Mouse (Mus musculus) MEL (cell line): ENCODE data around the gene Eif1b. TPM values are rescaled to one million over a fixed set of nuclear protein-coding genes. Genes with fewer than 3 reads are reported as not detected.
A peak's percentile ranks its signal among the peaks of the same experiment; 100 is the strongest.

ENCODE experiments used
- DNase-seq: peaks from one replicate; pipeline ENCODE4 v3.0.0; 2011; ENCODE audit warnings: low read depth, low spot score
- H3K27ac ChIP-seq: 2 replicates; pipeline ENCODE4 v1.5.1; 2012; ENCODE audit warnings: low read depth, mild to moderate bottlenecking, control low read depth, low read length, moderate library complexity; ENCODE audit not compliant: control insufficient read depth
- H3K27me3 ChIP-seq, 2 experiments: fragments of 150-350 bp in 1 of 2; sonication (generic) in 1 of 2; 2 replicates each; pipeline ENCODE4 v1.6.1; 2012; ENCODE audit warnings: low read length in 2 of 2, mild to moderate bottlenecking in 2 of 2, improper control_type of control experiment in 1 of 2, moderate library complexity in 1 of 2; ENCODE audit not compliant: insufficient read depth in 2 of 2, control insufficient read depth in 1 of 2
- H3K36me3 ChIP-seq, 2 experiments: 2 replicates each; pipeline ENCODE4 v1.6.1; 2012 to 2014; ENCODE audit warnings: low read length in 2 of 2, improper control_type of control experiment in 1 of 2, inconsistent platforms in 1 of 2, mild to moderate bottlenecking in 1 of 2; ENCODE audit not compliant: insufficient read depth in 2 of 2, control insufficient read depth in 1 of 2
- H3K4me1 ChIP-seq, 2 experiments: fragments of 150-350 bp in 1 of 2; sonication (generic) in 1 of 2; 2 replicates each; pipeline ENCODE4 v1.6.1; 2012; ENCODE audit warnings: low read length in 2 of 2, improper control_type of control experiment in 1 of 2, mild to moderate bottlenecking in 1 of 2; ENCODE audit not compliant: insufficient read depth in 2 of 2, control insufficient read depth in 1 of 2
- H3K4me3 ChIP-seq, 2 experiments: fragments of 150-350 bp in 1 of 2; sonication (generic) in 1 of 2; 2 replicates each; pipeline ENCODE4 v1.5.1; 2012; ENCODE audit warnings: low read depth in 2 of 2, low read length in 2 of 2, mild to moderate bottlenecking in 2 of 2, moderate library complexity in 2 of 2, control low read depth in 1 of 2, improper control_type of control experiment in 1 of 2; ENCODE audit not compliant: control insufficient read depth in 1 of 2, insufficient read depth in 1 of 2
- H3K79me2 ChIP-seq: 2 replicates; pipeline ENCODE4 v1.6.1; 2012; ENCODE audit warnings: mild to moderate bottlenecking, low read length, moderate library complexity; ENCODE audit not compliant: control insufficient read depth, poor library complexity, insufficient read depth
- H3K9ac ChIP-seq: 2 replicates; pipeline ENCODE4 v1.6.1; 2012; ENCODE audit warnings: low read depth, mild to moderate bottlenecking, control low read depth, low read length, moderate library complexity; ENCODE audit not compliant: control insufficient read depth, poor library complexity, severe bottlenecking
- H3K9me3 ChIP-seq: fragments of 150-350 bp; sonication (generic); replicated peaks from 2 replicates; pipeline ENCODE4 v1.6.1; 2012; ENCODE audit warnings: mild to moderate bottlenecking, low read length, improper control_type of control experiment, moderate library complexity; ENCODE audit not compliant: insufficient read depth
- BHLHE40 ChIP-seq: IDR thresholded peaks from 2 replicates; pipeline ENCODE4 v1.6.1; 2012; ENCODE audit warnings: low read depth, mild to moderate bottlenecking, inconsistent platforms, low read length, improper control_type of control experiment, borderline replicate concordance
- CHD1 ChIP-seq: IDR thresholded peaks from 2 replicates; pipeline ENCODE4 v1.6.1; 2012; ENCODE audit warnings: low read depth, mild to moderate bottlenecking, inconsistent platforms, low read length, improper control_type of control experiment
- CTCF ChIP-seq, 3 experiments: IDR thresholded peaks in 2 of 3; conservative IDR thresholded peaks in 1 of 3; 2 replicates each; pipeline ENCODE4 v1.5.1; 2011 to 2012; ENCODE audit warnings: low read length in 3 of 3, low read depth in 2 of 3, mild to moderate bottlenecking in 2 of 3, improper control_type of control experiment in 1 of 3, inconsistent platforms in 1 of 3, mixed read lengths in 1 of 3, moderate library complexity in 1 of 3; ENCODE audit not compliant: control insufficient read depth in 1 of 3, insufficient read depth in 1 of 3, poor library complexity in 1 of 3, severe bottlenecking in 1 of 3
- E2F4 ChIP-seq: IDR thresholded peaks from 2 replicates; pipeline ENCODE4 v1.6.1; 2011; ENCODE audit warnings: low read depth, low read length, improper control_type of control experiment, borderline replicate concordance
- ELF1 ChIP-seq: IDR thresholded peaks from 2 replicates; pipeline ENCODE4 v1.6.1; 2014; ENCODE audit warnings: low read depth, mild to moderate bottlenecking, inconsistent platforms, low read length, improper control_type of control experiment, moderate library complexity
- GABPA ChIP-seq: IDR thresholded peaks from 2 replicates; pipeline ENCODE4 v1.6.1; 2012; ENCODE audit warnings: low read depth, mild to moderate bottlenecking, inconsistent platforms, low read length, improper control_type of control experiment, moderate library complexity
- GATA1 ChIP-seq: IDR thresholded peaks from 2 replicates; pipeline ENCODE4 v1.6.1; 2011; ENCODE audit warnings: low read depth, low read length, improper control_type of control experiment
- HCFC1 ChIP-seq: IDR thresholded peaks from 2 replicates; pipeline ENCODE4 v1.6.1; 2012; ENCODE audit warnings: low read depth, mild to moderate bottlenecking, inconsistent platforms, low read length, improper control_type of control experiment, moderate library complexity
- JUND ChIP-seq: IDR thresholded peaks from 2 replicates; pipeline ENCODE4 v1.6.1; 2011; ENCODE audit warnings: low read depth, mild to moderate bottlenecking, improper control_type of control experiment, low read length
- KAT2A ChIP-seq: conservative IDR thresholded peaks from 2 replicates; pipeline ENCODE4 v1.6.1; 2012; ENCODE audit warnings: low read depth, low read length, improper control_type of control experiment, inconsistent platforms
- MAX ChIP-seq: IDR thresholded peaks from 2 replicates; pipeline ENCODE4 v1.6.1; 2011; ENCODE audit warnings: low read length, improper control_type of control experiment
- MAZ ChIP-seq: IDR thresholded peaks from 2 replicates; pipeline ENCODE4 v1.6.1; 2012; ENCODE audit warnings: low read depth, mild to moderate bottlenecking, inconsistent platforms, low read length, improper control_type of control experiment
- MEF2A ChIP-seq: IDR thresholded peaks from 2 replicates; pipeline ENCODE4 v1.6.1; 2014; ENCODE audit warnings: low read depth, mild to moderate bottlenecking, inconsistent platforms, low read length, improper control_type of control experiment; ENCODE audit not compliant: poor library complexity, insufficient replicate concordance, severe bottlenecking; ENCODE audit errors: extremely low read depth
- MXI1 ChIP-seq: IDR thresholded peaks from 2 replicates; pipeline ENCODE4 v1.6.1; 2011; ENCODE audit warnings: mild to moderate bottlenecking, low read depth, low read length, improper control_type of control experiment
- MYB ChIP-seq: IDR thresholded peaks from 2 replicates; pipeline ENCODE4 v1.6.1; 2011; ENCODE audit warnings: mild to moderate bottlenecking, low read depth, low read length, improper control_type of control experiment
- MYC ChIP-seq: IDR thresholded peaks from 2 replicates; pipeline ENCODE4 v1.6.1; 2011; ENCODE audit warnings: low read depth, mild to moderate bottlenecking, low read length, improper control_type of control experiment, moderate library complexity
- POLR2A ChIP-seq, 2 experiments: IDR thresholded peaks; 2 replicates each; pipeline ENCODE4 v1.6.1; 2011 to 2012; ENCODE audit warnings: low read length in 2 of 2, mild to moderate bottlenecking in 2 of 2, control low read depth in 1 of 2, improper control_type of control experiment in 1 of 2, low read depth in 1 of 2, moderate library complexity in 1 of 2; ENCODE audit not compliant: control insufficient read depth in 1 of 2, insufficient read depth in 1 of 2, poor library complexity in 1 of 2
- POLR2AphosphoS5 ChIP-seq: IDR thresholded peaks from 2 replicates; pipeline ENCODE4 v1.6.1; 2012; ENCODE audit warnings: low read depth, borderline replicate concordance, mild to moderate bottlenecking, inconsistent platforms, low read length, moderate library complexity, mixed read lengths
- RAD21 ChIP-seq: IDR thresholded peaks from 2 replicates; pipeline ENCODE4 v1.6.1; 2011; ENCODE audit warnings: mild to moderate bottlenecking, low read depth, low read length, improper control_type of control experiment
- RCOR1 ChIP-seq: IDR thresholded peaks from 2 replicates; pipeline ENCODE4 v1.6.1; 2012; ENCODE audit warnings: low read depth, mild to moderate bottlenecking, inconsistent platforms, low read length, improper control_type of control experiment
- SIN3A ChIP-seq: IDR thresholded peaks from 2 replicates; pipeline ENCODE4 v1.6.1; 2012; ENCODE audit warnings: low read length, improper control_type of control experiment, inconsistent platforms
- SMC3 ChIP-seq: IDR thresholded peaks from 2 replicates; pipeline ENCODE4 v1.6.1; 2011; ENCODE audit warnings: low read depth, low read length, improper control_type of control experiment
- TAL1 ChIP-seq: IDR thresholded peaks from 2 replicates; pipeline ENCODE4 v1.6.1; 2012; ENCODE audit warnings: mild to moderate bottlenecking, inconsistent platforms, low read length, moderate library complexity, mixed read lengths
- TCF12 ChIP-seq: IDR thresholded peaks from 2 replicates; pipeline ENCODE4 v1.6.1; 2014; ENCODE audit warnings: low read depth, mild to moderate bottlenecking, inconsistent platforms, low read length, improper control_type of control experiment, moderate library complexity
- USF2 ChIP-seq, 2 experiments: IDR thresholded peaks; 2 replicates each; pipeline ENCODE4 v1.6.1; 2011 to 2012; ENCODE audit warnings: improper control_type of control experiment in 2 of 2, low read length in 2 of 2, borderline replicate concordance in 1 of 2, inconsistent platforms in 1 of 2, low read depth in 1 of 2, mild to moderate bottlenecking in 1 of 2; ENCODE audit not compliant: insufficient read depth in 1 of 2
- ZKSCAN1 ChIP-seq: IDR thresholded peaks from 2 replicates; pipeline ENCODE4 v1.6.1; 2012; ENCODE audit warnings: low read depth, mild to moderate bottlenecking, inconsistent platforms, low read length, improper control_type of control experiment, moderate library complexity
- ZMIZ1 ChIP-seq: IDR thresholded peaks from 2 replicates; pipeline ENCODE4 v1.6.1; 2012; ENCODE audit warnings: low read depth, mild to moderate bottlenecking, inconsistent platforms, low read length, improper control_type of control experiment, moderate library complexity
- ZNF384 ChIP-seq: IDR thresholded peaks from 2 replicates; pipeline ENCODE4 v1.6.1; 2012; ENCODE audit warnings: low read depth, mild to moderate bottlenecking, inconsistent platforms, low read length, improper control_type of control experiment
- polyA plus RNA-seq, 2 experiments: library from polyadenylated mRNA; stranded (reverse) in 1 of 2; unstranded in 1 of 2; fragments of >175 nt in 1 of 2; fragments of >200 nt in 1 of 2; gene quantifications; 2 replicates each; pipeline versions ENCODE4 v1.2.1 to v1.2.4; 2012; ENCODE audit warnings: low replicate concordance in 2 of 2, low read depth in 1 of 2; ENCODE audit not compliant: insufficient read length in 2 of 2, insufficient read depth in 1 of 2, missing spikeins in 1 of 2
- total RNA-seq: library from RNA; depleted of rRNA; stranded (reverse); fragments of 300-350 nt; gene quantifications from 2 replicates; pipeline ENCODE4 v1.2.3, GENCODE M21; 2012; rRNA removed

Eif1b gene
- total RNA-seq (49.8 and 54.3 TPM in 2 replicates), polyA plus RNA-seq (100 to 1,000 TPM in 1 of 2 experiments, not detected in 1; 110 TPM)

GRCm38 (mm10) chr9:120492010-120492399 is at the start of gene Eif1b:
Eif1b (plus strand) TSS chr9:120492232.
- H3K4me3 ChIP-seq, result peak within 1 kb of the TSS; percentile 98 to 100
- peaks cover 0 to 12% of the 10 kb centered on the region in 2 experiments; a peak in 3 of 4 replicates for H3K4me1 ChIP-seq
- H3K27ac ChIP-seq, result peak within 1 kb of the TSS; percentile 71
- peaks cover 3 to 5% of the 10 kb centered on the region in 2 experiments; a peak in 3 of 4 replicates for H3K36me3 ChIP-seq
- H3K9me3 ChIP-seq, result no peaks in the 10 kb centered on the region
- no peak for TF ChIP-seq TAL1
- no peak for TF ChIP-seq RCOR1
- TF ChIP-seq BHLHE40, result no peak
- TF ChIP-seq RAD21, result no peak
- no peak for TF ChIP-seq JUND
- no peak for TF ChIP-seq CHD1
- TF ChIP-seq MAZ, result no peak
- no peak for TF ChIP-seq ELF1
- TF ChIP-seq POLR2A (IDR thresholded peaks at IDR 0.05; ENCODE audit: control insufficient read depth in 1 of 2, insufficient read depth in 1 of 2, low read depth in 1 of 2, low read length in 2 of 2, poor library complexity in 1 of 2), result no peak
- no peak for TF ChIP-seq POLR2AphosphoS5
- TF ChIP-seq ZMIZ1, result no peak
- TF ChIP-seq MYC, result no peak
- TF ChIP-seq HCFC1, result no peak
- TF ChIP-seq MXI1, result no peak
- no peak for TF ChIP-seq GABPA
- no peak for TF ChIP-seq TCF12
- no peak for TF ChIP-seq GATA1
- TF ChIP-seq SMC3, result no peak
- TF ChIP-seq E2F4, result no peak
- TF ChIP-seq MEF2A, result no peak
- peak within 1 kb of the TSS; percentile 100 for H3K9ac ChIP-seq
- H3K27me3 ChIP-seq, result no peaks in the 10 kb centered on the region
- peaks cover 19% of the 10 kb centered on the region for H3K79me2 ChIP-seq
- DNase-seq, result no peak

DNA sequence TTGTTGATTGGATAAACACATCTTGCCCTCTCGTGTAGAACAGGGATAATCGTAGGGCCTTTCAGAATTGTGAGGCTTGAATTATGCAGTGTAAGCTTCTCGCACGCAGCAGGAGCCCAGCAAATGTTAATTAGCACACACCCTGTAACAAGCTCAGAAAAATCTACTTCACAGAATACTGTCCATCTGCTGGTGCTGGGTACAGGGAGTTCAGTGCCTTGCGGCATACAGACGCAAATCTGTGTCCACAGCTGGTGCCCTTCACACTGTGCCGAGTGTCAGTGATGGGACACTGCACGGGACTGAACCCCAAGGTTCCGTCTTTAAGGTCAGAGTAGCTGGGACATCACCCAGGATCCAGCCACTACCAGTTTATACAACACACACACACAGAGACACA is 47.4 kb upstream of the Eif1b start:
- Histone ChIP-seq H3K27ac (no peak overlapping the region), H3K36me3 (no peaks in the 10 kb centered on the region), H3K4me3 (no peak overlapping the region), H3K27me3 (no peaks in the 10 kb centered on the region), H3K79me2 (no peaks in the 10 kb centered on the region), H3K9me3 (no peaks in the 10 kb centered on the region), H3K4me1 (no peaks in the 10 kb centered on the region), H3K9ac (no peak overlapping the region)
- no peak for DNase-seq
- TF ChIP-seq MYB (no peak), ELF1 (no peak), POLR2AphosphoS5 (no peak), MEF2A (no peak), SMC3 (no peak), USF2 (IDR thresholded peaks at IDR 0.05; ENCODE audit: borderline replicate concordance in 1 of 2, insufficient read depth in 1 of 2, low read depth in 1 of 2, low read length in 2 of 2) (no peak), E2F4 (no peak), ZKSCAN1 (no peak), CTCF (IDR thresholded peaks at IDR 0.05 in 2 of 3, conservative IDR thresholded peaks at IDR 0.05 in 1 of 3; ENCODE audit: control insufficient read depth in 1 of 3, insufficient read depth in 1 of 3, low read depth in 2 of 3, low read length in 3 of 3, poor library complexity in 1 of 3, severe bottlenecking in 1 of 3) (no peak), SIN3A (no peak), KAT2A (no peak), MAX (no peak), ZNF384 (no peak)
